Mouse (Mus musculus): ENCODE results near the gene Gm12216.

Gm12216 gene

GRCm38 (mm10) chr11:53796409-53797151, 62.5 kb downstream of the Gm12216 start:
- in situ Hi-C loops (cut with MboI, MseI): no loop called here

GRCm38 (mm10) chr11:53795813-53796212, 63.2 kb downstream of the Gm12216 start:
- in situ Hi-C loops (cut with MboI, MseI): no loop called here

- in situ Hi-C loops (cut with MboI, MseI): no loop called here
Observed at GRCm38 (mm10) chr11:53794671-53795557, 64.1 kb downstream of the Gm12216 start.

- in situ Hi-C loops (cut with MboI, MseI): no loop called here
Observed at GRCm38 (mm10) chr11:53794015-53794414, 65.0 kb downstream of the Gm12216 start.

- in situ Hi-C loops (cut with MboI, MseI): no loop called here
Observed at GRCm38 (mm10) chr11:53792986-53793385, 66.1 kb downstream of the Gm12216 start.

- in situ Hi-C loops (cut with MboI, MseI): no loop called here
Observed at GRCm38 (mm10) chr11:53789277-53789676, 69.8 kb downstream of the Gm12216 start.

- in situ Hi-C loops (cut with MboI, MseI): no loop called here
Observed at GRCm38 (mm10) chr11:53788196-53788595, 70.9 kb downstream of the Gm12216 start.

GRCm38 (mm10) chr11:53786058-53787031, 72.7 kb downstream of the Gm12216 start:
- in situ Hi-C loops (cut with MboI, MseI): no loop called here

- in situ Hi-C loops (cut with MboI, MseI): no loop called here
Observed at GRCm38 (mm10) chr11:53785311-53785936, 73.6 kb downstream of the Gm12216 start.

- in situ Hi-C loops (cut with MboI, MseI): no loop called here
Observed at GRCm38 (mm10) chr11:53783288-53783687, 75.8 kb downstream of the Gm12216 start.

GRCm38 (mm10) chr11:53781964-53782363, 77.1 kb downstream of the Gm12216 start:
- in situ Hi-C loops (cut with MboI, MseI): no loop called here

GRCm38 (mm10) chr11:53781201-53781775, 77.8 kb downstream of the Gm12216 start:
- in situ Hi-C loops (cut with MboI, MseI): no loop called here

- in situ Hi-C loops (cut with MboI, MseI): no loop called here
Observed at GRCm38 (mm10) chr11:53780262-53780661, 78.8 kb downstream of the Gm12216 start.

- in situ Hi-C loops (cut with MboI, MseI): no loop called here
Observed at GRCm38 (mm10) chr11:53779808-53780207, 79.2 kb downstream of the Gm12216 start.

GRCm38 (mm10) chr11:53778455-53778854, 80.6 kb downstream of the Gm12216 start:
- in situ Hi-C loops (cut with MboI, MseI): no loop called here

GRCm38 (mm10) chr11:53777736-53778135, 81.3 kb downstream of the Gm12216 start:
- in situ Hi-C loops (cut with MboI, MseI): no loop called here

- in situ Hi-C loops (cut with MboI, MseI): no loop called here
Observed at GRCm38 (mm10) chr11:53774659-53775255, 84.3 kb downstream of the Gm12216 start.

GRCm38 (mm10) chr11:53773641-53774360, 85.3 kb downstream of the Gm12216 start:
- in situ Hi-C loops (cut with MboI, MseI): no loop called here

- in situ Hi-C loops (cut with MboI, MseI): no loop called here
Observed at GRCm38 (mm10) chr11:53773087-53773486, 86.0 kb downstream of the Gm12216 start, which contains the start of gene Gm17334. TSS of gene Gm17334 (minus strand) at chr11:53773187.
